Mouse (Mus musculus): Measurements from ENCODE around the gene Gng7. TPM values are rescaled to one million over a fixed set of nuclear protein-coding genes. Genes with fewer than 3 reads are reported as not detected.

Gng7 gene
- 1 to 10 TPM in 1 of 2 experiments, under 1 TPM in 1; 0.58 to 1.3 TPM for total RNA-seq (2023)

GRCm38 (mm10) chr10:81014393-81015384, at the start of gene Gng7:
Gene Gng7, minus strand, starts transcription at chr10:81014945.

GRCm38 (mm10) chr10:81059603-81060543, 45.1 kb upstream of the Gng7 start, which contains the start of gene Sgta:
Gene Sgta, minus strand, starts transcription at chr10:81060181.

DNA sequence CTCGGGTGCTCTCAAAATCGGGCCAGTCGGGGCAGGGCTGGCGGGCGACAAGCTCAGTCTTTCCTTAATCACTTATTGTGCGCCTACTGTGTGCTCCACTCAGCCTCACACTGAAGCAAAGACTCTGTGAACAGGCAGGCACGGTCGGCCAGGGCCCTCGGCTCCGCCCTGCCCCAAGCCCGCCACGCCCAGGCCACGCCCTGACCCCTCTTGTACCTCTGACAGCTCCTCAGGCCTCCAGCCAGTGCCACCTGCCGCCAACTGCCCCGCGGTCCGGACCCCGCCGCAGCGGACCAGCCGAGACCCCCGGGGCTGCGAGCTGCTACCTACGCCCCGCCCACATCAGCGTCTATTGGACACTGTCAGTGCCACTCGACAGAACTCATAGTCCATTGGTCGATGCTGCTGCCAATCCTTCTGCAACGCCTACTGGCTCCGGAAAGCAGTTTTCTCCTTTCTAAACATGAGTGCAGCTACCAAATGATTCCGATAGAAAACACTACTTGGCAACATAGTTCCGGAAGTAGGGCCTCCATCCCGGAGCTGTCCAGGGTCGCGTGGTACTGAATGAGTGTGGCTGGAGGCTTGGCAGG, 22.3 kb upstream of the Gng7 start, which contains the start of gene Slc39a3:
Gene Slc39a3, minus strand, starts transcription at position 439 of the 593 bp plus-strand sequence.

DNA sequence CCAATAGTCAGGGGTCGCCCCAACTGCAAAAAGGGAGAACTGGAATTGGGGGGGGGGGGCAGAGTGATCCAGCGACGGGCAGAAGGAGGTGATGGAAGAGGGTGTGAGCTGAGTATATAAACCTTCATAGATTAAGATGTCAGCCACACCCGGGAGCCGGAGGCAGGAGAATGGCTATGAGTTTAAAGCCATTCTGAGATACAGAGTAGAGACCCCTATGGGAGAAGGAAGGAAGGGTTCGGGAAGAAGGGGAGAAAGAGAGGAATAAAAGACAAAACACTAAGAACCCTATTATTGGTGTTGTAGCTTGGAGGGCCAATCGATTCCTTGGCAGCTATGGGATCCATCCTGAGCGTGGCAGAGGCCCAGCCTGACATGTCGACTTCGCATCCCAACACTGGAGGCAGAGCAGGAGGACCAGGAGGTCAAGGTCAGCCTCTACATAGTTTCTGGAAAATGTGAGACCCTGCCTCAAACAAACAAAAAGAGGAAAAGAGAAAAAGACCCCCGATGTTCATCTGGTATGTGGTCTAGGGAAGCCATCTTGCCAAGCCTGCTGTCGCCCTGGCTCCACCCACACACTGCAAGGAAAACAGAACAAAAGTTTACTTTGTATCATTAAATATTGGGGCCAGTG, 11.0 kb upstream of the Gng7 start, which contains the start of gene Diras1:
Gene Diras1, minus strand, starts transcription at position 24 of the 637 bp plus-strand sequence.

GRCm38 (mm10) chr10:80929299-80930226, 85.2 kb downstream of the Gng7 start, which contains the start of gene Gadd45b:
Gene Gadd45b, plus strand, starts transcription at chr10:80930073.

DNA sequence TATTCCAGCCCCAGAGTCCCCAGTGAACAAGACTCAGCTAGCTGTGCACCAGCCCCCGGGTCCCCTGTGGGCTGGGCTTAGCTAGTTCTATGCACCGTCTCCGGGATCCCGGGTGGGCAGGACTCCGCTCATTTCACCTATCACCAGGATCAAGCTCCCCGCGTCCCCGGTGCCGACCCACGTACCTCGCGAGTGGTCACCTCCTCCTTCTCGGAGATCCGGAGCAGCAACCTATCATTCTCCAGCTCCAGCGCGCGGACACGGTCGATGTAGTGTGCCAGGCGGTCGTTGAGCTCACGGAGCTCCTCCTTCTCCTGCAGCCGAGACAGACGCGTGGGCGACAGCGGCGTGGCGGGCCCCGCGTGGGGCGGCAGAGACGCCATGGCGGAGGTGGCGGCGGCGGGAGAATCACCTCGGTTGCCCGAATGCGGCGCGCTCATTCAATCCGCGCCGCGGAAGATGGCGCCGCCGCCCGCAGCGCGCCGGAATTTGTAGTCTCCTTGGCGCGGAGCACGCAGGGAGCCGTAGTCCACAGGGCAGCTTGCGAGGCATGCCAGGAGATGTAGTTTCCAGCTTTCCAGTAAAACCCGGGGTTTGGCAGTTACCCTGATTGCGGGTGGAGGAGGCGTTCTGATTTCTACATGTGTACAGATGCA, 96.8 kb downstream of the Gng7 start, which contains the start of gene Lmnb2:
Gene Lmnb2, minus strand, starts transcription at position 467 of the 656 bp plus-strand sequence.

GRCm38 (mm10) chr10:80900318-80901247, 114.2 kb downstream of the Gng7 start, which contains the start of gene Timm13:
Gene Timm13, minus strand, starts transcription at chr10:80900969.

Other genes with a start within 250 kb of the Gng7 start
- 10 to 100 TPM; 46.8 to 52.8 TPM for gene Sf3a2, start 216.7 kb downstream of the Gng7 start, total RNA-seq (2023)
- 10 to 100 TPM; 71.4 to 87.6 TPM for gene Plekhj1, start 216.3 kb downstream of the Gng7 start, total RNA-seq (2023)
- gene Amh, start 209.7 kb downstream of the Gng7 start, total RNA-seq (2023) = under 1 TPM; 0.37 to 0.76 TPM
- gene Jsrp1, start 201.4 kb downstream of the Gng7 start, total RNA-seq (2023) = not detected
- 100 to 1,000 TPM; 575 to 577 TPM for gene Oaz1, start 188.3 kb downstream of the Gng7 start, total RNA-seq (2023)
- not detected for gene Lingo3, start 170.9 kb downstream of the Gng7 start, total RNA-seq (2023)
- 10 to 100 TPM; 16.3 to 17.5 TPM for gene Lsm7, start 159.7 kb downstream of the Gng7 start, total RNA-seq (2023)
- 10 to 100 TPM; 23.0 to 25.9 TPM for gene Sppl2b, start 159.7 kb downstream of the Gng7 start, total RNA-seq (2023)
- not detected for gene Tmprss9, start 143.1 kb downstream of the Gng7 start, total RNA-seq (2023)
- gene Timm13, start 114.0 kb downstream of the Gng7 start, total RNA-seq (2023) = 10 to 100 TPM; 43.0 to 50.4 TPM
- gene Lmnb2, start 96.7 kb downstream of the Gng7 start, total RNA-seq (2023) = 10 to 100 TPM; 20.5 to 24.4 TPM
- gene Gadd45b, start 84.9 kb downstream of the Gng7 start, total RNA-seq (2023) = 10 to 100 TPM; 24.5 to 33.7 TPM
- gene Diras1, start 10.7 kb upstream of the Gng7 start, total RNA-seq (2023) = not detected
- 10 to 100 TPM; 11.6 to 13.3 TPM for gene Slc39a3, start 22.5 kb upstream of the Gng7 start, total RNA-seq (2023)
- gene Sgta, start 45.2 kb upstream of the Gng7 start, total RNA-seq (2023) = 10 to 100 TPM; 49.0 to 54.7 TPM
- 1 to 10 TPM; 5.8 to 6.9 TPM for gene Thop1, start 55.1 kb upstream of the Gng7 start, total RNA-seq (2023)
- gene Creb3l3, start 83.9 kb upstream of the Gng7 start, total RNA-seq (2023) = 1 to 10 TPM in 1 of 2 experiments, under 1 TPM in 1; 0.64 to 1.2 TPM
- gene Map2k2, start 91.0 kb upstream of the Gng7 start, total RNA-seq (2023) = 10 to 100 TPM; 84.3 to 89.6 TPM
- gene Zbtb7a, start 120.3 kb upstream of the Gng7 start, total RNA-seq (2023) = 10 to 100 TPM; 60.7 to 67.8 TPM
- gene Pias4, start 153.0 kb upstream of the Gng7 start, total RNA-seq (2023) = 10 to 100 TPM; 27.4 to 29.6 TPM
- gene Eef2, start 161.7 kb upstream of the Gng7 start, total RNA-seq (2023) = 100 to 1,000 TPM; 738 to 811 TPM
- gene Dapk3, start 168.1 kb upstream of the Gng7 start, total RNA-seq (2023) = 10 to 100 TPM; 26.7 to 27.9 TPM
- gene 4930442H23Rik, start 168.9 kb upstream of the Gng7 start, total RNA-seq (2023) = not detected
- gene Nmrk2, start 187.1 kb upstream of the Gng7 start, total RNA-seq (2023) = not detected
- not detected for gene Atcay, start 215.9 kb upstream of the Gng7 start, total RNA-seq (2023)
- gene Zfr2, start 218.2 kb upstream of the Gng7 start, total RNA-seq (2023) = 1 to 10 TPM in 1 of 2 experiments, under 1 TPM in 1; 0.24 to 1.1 TPM
- gene Matk, start 238.0 kb upstream of the Gng7 start, total RNA-seq (2023) = 10 to 100 TPM in 1 of 2 experiments, 1 to 10 TPM in 1; 5.1 to 10.3 TPM

Measured in neutrophil, adult 59 days (primary cell).